Mouse (Mus musculus) heart, postnatal 0 days (tissue): ENCODE measurements around the gene Stox2. TPM values are rescaled to one million over a fixed set of nuclear protein-coding genes. Genes with fewer than 3 reads are reported as not detected.
A peak's percentile ranks its signal among the peaks of the same experiment; 100 is the strongest.
"Not testable (repeated sequence)": the region's sequence is repeated elsewhere in the genome, so short reads cannot be mapped to it uniquely, and the experiment has no call there.

ENCODE experiments used
- ATAC-seq: fragments of 200-750 bp; cut with Nextera tagmentation; 2 replicates; pipeline ENCODE4 v1.8.0; 2017; ENCODE audit warnings: low read depth, moderate number of reproducible peaks, moderate library complexity; ENCODE audit not compliant: insufficient read depth
- DNase-seq: peaks from one replicate; pipeline ENCODE4 v3.0.0-alpha.2; 2016; ENCODE audit warnings: low spot score
- H3K27ac ChIP-seq: fragments of 300-500 bp; sonication (generic); 2 replicates; pipeline ENCODE4 v1.5.1; 2014; ENCODE audit warnings: low read depth, mild to moderate bottlenecking
- H3K27me3 ChIP-seq: fragments of 300-500 bp; sonication (generic); 2 replicates; pipeline ENCODE4 v1.6.1; 2014; ENCODE audit warnings: low read length, mixed read lengths; ENCODE audit not compliant: control insufficient read depth, insufficient read depth
- H3K36me3 ChIP-seq: fragments of 300-500 bp; sonication (generic); replicated peaks from 2 replicates; pipeline ENCODE4 v1.6.1; 2014; ENCODE audit warnings: low read length, mixed read lengths; ENCODE audit not compliant: control insufficient read depth, insufficient read depth
- H3K4me1 ChIP-seq: fragments of 300-500 bp; sonication (generic); 2 replicates; pipeline ENCODE4 v1.6.1; 2014; ENCODE audit warnings: antibody characterized with exemption; ENCODE audit not compliant: control insufficient read depth, insufficient read depth
- H3K4me2 ChIP-seq: fragments of 300-500 bp; sonication (generic); 2 replicates; pipeline ENCODE4 v1.6.1; 2014; ENCODE audit warnings: low read depth, mild to moderate bottlenecking, low read length, moderate library complexity
- H3K4me3 ChIP-seq: fragments of 300-500 bp; sonication (generic); 2 replicates; pipeline ENCODE4 v1.5.1; 2014; ENCODE audit warnings: low read depth, low read length
- H3K9ac ChIP-seq: fragments of 300-500 bp; sonication (generic); replicated peaks from 2 replicates; pipeline ENCODE4 v1.6.1; 2014; ENCODE audit warnings: low read depth, low read length, mixed read lengths
- H3K9me3 ChIP-seq: fragments of 300-500 bp; sonication (generic); replicated peaks from 2 replicates; pipeline ENCODE4 v1.6.1; 2016; ENCODE audit warnings: low read length; ENCODE audit not compliant: control insufficient read depth
- CTCF ChIP-seq: IDR thresholded peaks from 2 replicates; pipeline ENCODE4 v1.5.1; 2016; ENCODE audit warnings: antibody characterized with exemption, control low read depth, low read depth
- EP300 ChIP-seq: IDR thresholded peaks from 2 replicates; pipeline ENCODE4 v1.6.1; 2016; ENCODE audit warnings: antibody characterized with exemption, low read depth
- WGBS: fragments of 180-500 bp; shearing (Covaris S2); extraction: QIAGEN DNeasy Blood & Tissue Kit; methylation state at CpG from one replicate; pipeline ENCODE4 v1.1.7; 2014; 5-methylcytosine and 5-hydroxymethylcytosine counted together
- polyA plus RNA-seq: library from polyadenylated mRNA; unstranded; fragments of >200 nt; fragmentation: Nextera tagmentation; extraction: Ambion mirVana; gene quantifications from 2 replicates; pipeline ENCODE4 v1.2.1, GENCODE M21; 2015
- total RNA-seq: library from RNA; depleted of rRNA; stranded (reverse); fragments of >200 nt; gene quantifications from 2 replicates; pipeline ENCODE4 v1.2.3, GENCODE M21; 2014; ENCODE audit warnings: low replicate concordance

Stox2 gene
- total and polyA plus RNA-seq, 2 experiments from 2014 or later, result 6.2 to 12.7 TPM

DNA sequence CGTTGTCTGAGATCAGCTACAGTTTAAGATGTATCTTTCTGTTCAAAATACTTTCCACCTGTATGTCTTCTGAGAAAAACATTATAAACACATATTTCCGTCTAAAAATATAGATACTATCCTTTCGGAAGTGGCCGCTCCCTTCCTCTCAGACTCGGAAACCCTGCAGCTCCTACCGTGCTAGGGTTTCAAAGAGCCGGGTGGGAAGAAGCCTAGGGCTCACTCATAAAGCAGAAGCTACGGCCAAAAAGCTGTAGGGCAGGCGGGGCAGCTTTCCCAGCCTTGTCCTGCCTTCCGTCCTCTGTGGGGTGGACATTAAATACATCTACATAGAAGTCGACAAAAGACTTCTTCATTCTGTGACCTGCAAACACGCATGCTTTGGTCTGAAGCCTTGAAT is 6.9 kb downstream of the Stox2 start:
- Histone ChIP-seq H3K9ac (no peak overlapping the region), H3K36me3 (no peaks in the 10 kb centered on the region), H3K4me1 (no peaks in the 10 kb centered on the region), H3K27ac (no peak overlapping the region), H3K4me3 (no peak overlapping the region), H3K4me2 (no peak overlapping the region), H3K9me3 (no peaks in the 10 kb centered on the region), H3K27me3 (no peaks in the 10 kb centered on the region)
- ATAC-seq (no peak), DNase-seq (no peak)
- WGBS, result 64% methylated on average over 12 of the region's 12 CpGs
- TF ChIP-seq EP300 (no peak), CTCF (no peak)

GRCm38 (mm10) chr8:47437976-47438375 is 8.2 kb downstream of the Stox2 start:
- TF ChIP-seq CTCF (no peak), EP300 (no peak)

DNA sequence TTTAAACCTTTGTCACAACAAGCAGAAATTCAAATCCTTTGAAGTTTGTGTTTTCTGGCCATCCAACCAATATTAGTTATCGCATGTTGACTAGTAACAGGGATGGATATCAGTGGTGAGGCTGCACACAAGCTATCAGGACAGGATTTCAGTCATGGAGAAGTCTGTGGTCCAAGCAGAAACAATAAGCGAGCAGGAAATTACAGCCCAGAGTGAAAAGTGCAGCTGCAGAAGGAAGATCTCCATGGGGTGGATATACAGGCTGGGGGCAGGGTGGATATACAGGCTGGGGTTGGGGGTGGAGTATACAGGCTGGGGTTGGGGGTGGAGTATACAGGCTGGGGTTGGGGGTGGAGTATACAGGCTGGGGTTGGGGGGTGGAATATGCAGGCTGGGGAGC is 10.3 kb downstream of the Stox2 start:
- DNase-seq, result no peak
- WGBS, result 69% methylated on average over 2 of the region's 2 CpGs
- no peak overlapping the region for H3K4me2 ChIP-seq
- H3K27me3 ChIP-seq, result no peaks in the 10 kb centered on the region
- TF ChIP-seq EP300 (no peak), CTCF (no peak)
- no peaks in the 10 kb centered on the region for H3K9me3 ChIP-seq
- no peak overlapping the region for H3K4me3 ChIP-seq
- no peak for ATAC-seq
- H3K36me3 ChIP-seq, result no peaks in the 10 kb centered on the region
- no peak overlapping the region for H3K27ac ChIP-seq
- H3K9ac ChIP-seq, result no peak overlapping the region
- H3K4me1 ChIP-seq, result no peaks in the 10 kb centered on the region

More at GRCm38 (mm10) chr8:47437976-47438375, 8.2 kb downstream of the Stox2 start:
- no peak overlapping the region for H3K4me3 ChIP-seq
- H3K27me3 ChIP-seq, result no peaks in the 10 kb centered on the region
- H3K4me1 ChIP-seq, result no peaks in the 10 kb centered on the region
- H3K9me3 ChIP-seq, result no peaks in the 10 kb centered on the region
- no peak overlapping the region for H3K9ac ChIP-seq
- H3K36me3 ChIP-seq, result no peaks in the 10 kb centered on the region
- peak; percentile 58; the same call in 1 of the 2 replicates for ATAC-seq
- no peak for DNase-seq
- no peak overlapping the region for H3K4me2 ChIP-seq
- H3K27ac ChIP-seq, result no peak overlapping the region
- WGBS, result 70% methylated on average over 6 of the region's 6 CpGs

GRCm38 (mm10) chr8:47435412-47435811 is 10.8 kb downstream of the Stox2 start:
- no peak for DNase-seq
- ATAC-seq, result no peak

DNA sequence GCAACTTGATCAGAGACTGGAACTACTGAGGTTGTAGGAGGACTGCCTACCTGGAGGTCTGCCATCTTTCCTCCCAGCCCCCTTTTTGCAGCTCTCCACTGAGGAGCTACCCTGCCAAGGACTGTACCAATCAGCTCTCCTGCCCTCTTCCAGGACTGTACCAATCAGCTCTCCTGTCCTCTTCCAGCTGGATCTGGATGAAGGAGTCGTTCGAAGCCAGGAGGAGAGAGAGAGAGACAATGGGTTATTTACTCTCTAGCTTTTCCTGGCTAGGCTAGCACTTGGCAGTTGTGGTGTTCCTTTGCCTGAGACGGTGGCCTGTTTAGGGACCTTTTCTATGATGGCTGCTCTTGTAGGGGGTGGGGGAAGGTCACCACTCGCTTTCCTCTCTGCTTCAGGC is 14.9 kb downstream of the Stox2 start:
- TF ChIP-seq CTCF (no peak), EP300 (no peak)
- no peak for ATAC-seq

More at GRCm38 (mm10) chr8:47435412-47435811, 10.8 kb downstream of the Stox2 start:
- H3K27ac ChIP-seq, result no peak overlapping the region
- no peak overlapping the region for H3K4me3 ChIP-seq
- TF ChIP-seq EP300, result no peak
- no peak for TF ChIP-seq CTCF
- H3K9ac ChIP-seq, result no peak overlapping the region
- H3K36me3 ChIP-seq, result no peaks in the 10 kb centered on the region
- no peaks in the 10 kb centered on the region for H3K9me3 ChIP-seq
- no peaks in the 10 kb centered on the region for H3K27me3 ChIP-seq
- no peak overlapping the region for H3K4me2 ChIP-seq
- H3K4me1 ChIP-seq, result no peaks in the 10 kb centered on the region
- 68% methylated on average over 4 of the region's 4 CpGs for WGBS

GRCm38 (mm10) chr8:47414258-47414525 is 32.0 kb downstream of the Stox2 start:
- not testable (repeated sequence) for H3K4me1 ChIP-seq, H3K36me3 ChIP-seq, H3K27ac ChIP-seq, H3K9me3 ChIP-seq, H3K9ac ChIP-seq, ATAC-seq
- Histone ChIP-seq H3K27me3 (peaks cover 40% of the 10 kb centered on the region), H3K4me3 (peak overlapping the region; percentile 78), H3K4me2 (peak overlapping the region; percentile 78)
- DNase-seq, result peak; percentile 10
- WGBS, result 2% methylated on average over 8 of the region's 8 CpGs

More for the DNA sequence above, 14.9 kb downstream of the Stox2 start:
- Histone ChIP-seq H3K4me1 (no peaks in the 10 kb centered on the region), H3K9ac (no peak overlapping the region), H3K27me3 (no peaks in the 10 kb centered on the region), H3K36me3 (no peaks in the 10 kb centered on the region), H3K4me3 (no peak overlapping the region), H3K4me2 (no peak overlapping the region), H3K9me3 (no peaks in the 10 kb centered on the region), H3K27ac (no peak overlapping the region)
- DNase-seq, result no peak
- 65% methylated on average over 4 of the region's 4 CpGs for WGBS
